Mouse (Mus musculus) adrenal gland, adult (tissue): ENCODE data around the gene Armc8.

Experiments used
- DNase-seq, 2 experiments: peaks; one replicate each; pipeline ENCODE4 v3.0.0; 2022 to 2023; ENCODE audit warnings: low spot score in 1 of 2; ENCODE audit not compliant: inconsistent age in 2 of 2

Gene Armc8

GRCm38 (mm10) chr9:99428601-99429331 is 139.9 kb downstream of the Armc8 start:
- DNase-seq, result no peak
